Mouse (Mus musculus) c-Kit-positive CD71-negative TER-119-negative erythroid progenitor cells, embryonic 14.5 days (primary cell): ENCODE results near the gene Cdsn.

Experiments used
- DNase-seq: peaks from one replicate; pipeline ENCODE4 v3.0.0-alpha.2; 2013; ENCODE audit warnings: low read depth

The Cdsn gene

GRCm38 (mm10) chr17:35570836-35571235 is 18.9 kb downstream of the Cdsn start:
- DNase-seq = no peak

- no peak for DNase-seq
Observed at GRCm38 (mm10) chr17:35571477-35571876, 19.5 kb downstream of the Cdsn start.

- peak; percentile 95 for DNase-seq
Observed at GRCm38 (mm10) chr17:35578211-35578610, 26.3 kb downstream of the Cdsn start.

GRCm38 (mm10) chr17:35582900-35583299 is 31.0 kb downstream of the Cdsn start:
- no peak for DNase-seq

GRCm38 (mm10) chr17:35584330-35584937 is 32.5 kb downstream of the Cdsn start:
- DNase-seq = peak; percentile 58

- no peak for DNase-seq
Observed at GRCm38 (mm10) chr17:35587291-35587690, 35.4 kb downstream of the Cdsn start.

- DNase-seq = no peak
Observed at GRCm38 (mm10) chr17:35588387-35588786, 36.5 kb downstream of the Cdsn start.

GRCm38 (mm10) chr17:35590410-35591218 is 38.7 kb downstream of the Cdsn start:
- DNase-seq = peak; percentile 71

- DNase-seq = no peak
Observed at GRCm38 (mm10) chr17:35591219-35591578, 39.3 kb downstream of the Cdsn start.

- DNase-seq = no peak
Observed at GRCm38 (mm10) chr17:35591731-35592130, 39.8 kb downstream of the Cdsn start.

GRCm38 (mm10) chr17:35592131-35592530 is 40.2 kb downstream of the Cdsn start:
- DNase-seq = no peak

GRCm38 (mm10) chr17:35593786-35594185 is 41.9 kb downstream of the Cdsn start:
- no peak for DNase-seq

GRCm38 (mm10) chr17:35594456-35594855 is 42.5 kb downstream of the Cdsn start:
- DNase-seq = no peak

GRCm38 (mm10) chr17:35597399-35597798 is 45.5 kb downstream of the Cdsn start:
- DNase-seq = no peak

- no peak for DNase-seq
Observed at GRCm38 (mm10) chr17:35601249-35601648, 49.3 kb downstream of the Cdsn start, which contains the start of gene Sfta2. Sfta2 (plus strand) TSS chr17:35601549.

GRCm38 (mm10) chr17:35601736-35602354 is 49.9 kb downstream of the Cdsn start:
- no peak for DNase-seq
